Mouse (Mus musculus) megakaryocyte-erythroid progenitor cell, adult 5-6 weeks (primary cell): ENCODE data around the gene Cadm1. TPM values are rescaled to one million over a fixed set of nuclear protein-coding genes. Genes with fewer than 3 reads are reported as not detected.

ENCODE experiments used
- ATAC-seq: replicated peaks from 2 replicates; pipeline ENCODE4 v1.8.0; 2016; ENCODE audit warnings: mild to moderate bottlenecking, inconsistent platforms; ENCODE audit not compliant: severe bottlenecking, poor library complexity, low FRiP score, low TSS enrichment
- total RNA-seq, 2 experiments: library from RNA; stranded (forward) in 1 of 2; stranded (reverse) in 1 of 2; fragments of 200-1000, 215-1000 nt in 1 of 2; fragments of >200 nt in 1 of 2; fragmentation: Nextera tagmentation in 1 of 2; gene quantifications; 2 replicates each; pipeline ENCODE4 v1.2.3; 2014 to 2017

Cadm1 gene
- total RNA-seq, 2 experiments from 2014 or later: not detected

- ATAC-seq: no peak
Measured at GRCm38 (mm10) chr9:47838890-47839691, 309.1 kb downstream of the Cadm1 start.

- ATAC-seq: no peak
Measured at GRCm38 (mm10) chr9:47839692-47840025, 309.7 kb downstream of the Cadm1 start.

- no peak for ATAC-seq
Measured at GRCm38 (mm10) chr9:47843328-47843727, 313.4 kb downstream of the Cadm1 start.

GRCm38 (mm10) chr9:47846275-47846674, 316.3 kb downstream of the Cadm1 start:
- ATAC-seq: no peak

- ATAC-seq: no peak
Measured at GRCm38 (mm10) chr9:47846926-47847325, 317.0 kb downstream of the Cadm1 start.

GRCm38 (mm10) chr9:47847797-47848196, 317.8 kb downstream of the Cadm1 start:
- ATAC-seq: no peak

GRCm38 (mm10) chr9:47848745-47849144, 318.8 kb downstream of the Cadm1 start:
- ATAC-seq: no peak

GRCm38 (mm10) chr9:47856311-47856710, 326.3 kb downstream of the Cadm1 start:
- ATAC-seq: no peak

- ATAC-seq: no peak
Measured at GRCm38 (mm10) chr9:47857235-47857634, 327.3 kb downstream of the Cadm1 start.

GRCm38 (mm10) chr9:47858134-47858533, 328.2 kb downstream of the Cadm1 start:
- no peak for ATAC-seq

GRCm38 (mm10) chr9:47858778-47859395, 328.9 kb downstream of the Cadm1 start:
- ATAC-seq: no peak

GRCm38 (mm10) chr9:47860994-47861393, 331.0 kb downstream of the Cadm1 start:
- ATAC-seq: no peak

GRCm38 (mm10) chr9:47861783-47862182, 331.8 kb downstream of the Cadm1 start:
- no peak for ATAC-seq

GRCm38 (mm10) chr9:47866001-47866400, 336.0 kb downstream of the Cadm1 start:
- no peak for ATAC-seq

- ATAC-seq: no peak
Measured at GRCm38 (mm10) chr9:47867474-47867873, 337.5 kb downstream of the Cadm1 start.

GRCm38 (mm10) chr9:47869661-47870060, 339.7 kb downstream of the Cadm1 start:
- no peak for ATAC-seq

GRCm38 (mm10) chr9:47876557-47877206, 346.7 kb downstream of the Cadm1 start:
- no peak for ATAC-seq

- no peak for ATAC-seq
Measured at GRCm38 (mm10) chr9:47880171-47880570, 350.2 kb downstream of the Cadm1 start.

- ATAC-seq: no peak
Measured at GRCm38 (mm10) chr9:47882372-47882771, 352.4 kb downstream of the Cadm1 start.

- ATAC-seq: no peak
Measured at GRCm38 (mm10) chr9:47891721-47892120, 361.7 kb downstream of the Cadm1 start.

- ATAC-seq: no peak
Measured at GRCm38 (mm10) chr9:47892995-47893394, 363.0 kb downstream of the Cadm1 start.
